Mouse (Mus musculus) heart, adult 18-20 months (tissue): ENCODE data around the gene Qsox2. TPM values are rescaled to one million over a fixed set of nuclear protein-coding genes. Genes with fewer than 3 reads are reported as not detected.

Source experiments
- DNase-seq, 2 experiments: peaks; one replicate each; pipeline ENCODE4 v3.0.0; 2021 to 2022; ENCODE audit warnings: mixed read lengths in 1 of 2
- total RNA-seq, 2 experiments: library from RNA; stranded (reverse); gene quantifications; 2 replicates each; pipeline ENCODE4 v1.2.3; 2021

The Qsox2 gene
- total RNA-seq, 2 experiments from 2014 or later, result 13.8 TPM

DNA sequence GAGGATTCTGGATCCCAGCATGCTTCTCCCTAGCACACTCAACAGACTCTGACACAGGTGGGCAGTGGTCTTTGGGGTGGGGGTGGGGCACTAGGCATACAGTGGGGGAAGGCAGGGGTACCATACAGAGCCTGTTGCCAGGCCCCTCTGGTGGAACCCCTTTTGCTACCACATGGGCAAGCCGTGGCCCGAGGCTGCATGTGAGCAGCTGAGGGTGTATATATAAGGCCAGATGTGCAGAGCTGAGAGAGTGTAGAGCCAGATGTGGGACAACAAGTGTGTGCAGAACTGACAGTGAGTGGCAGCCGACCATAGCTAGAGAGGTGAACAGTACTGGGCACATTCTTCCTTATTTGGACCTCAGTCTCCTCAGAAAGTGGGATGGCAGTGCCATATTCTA, 70.4 kb downstream of the Qsox2 start:
- no peak for DNase-seq

Other genes with a start within 250 kb of the Qsox2 start
- 10 to 100 TPM; 80.3 to 90.3 TPM for gene Ubac1, start 215.8 kb downstream of the Qsox2 start, total RNA-seq
- 10 to 100 TPM; 29.4 to 30.2 TPM for gene Nacc2, start 114.3 kb downstream of the Qsox2 start, total RNA-seq
- not detected for gene Lhx3, start 29.2 kb downstream of the Qsox2 start, total RNA-seq
- gene Ccdc187, start 57.0 kb upstream of the Qsox2 start, total RNA-seq, result under 1 TPM; 0.05 to 0.13 TPM
- 100 to 1,000 TPM; 175 to 238 TPM for gene Gpsm1, start 78.0 kb upstream of the Qsox2 start, total RNA-seq
- 10 to 100 TPM; 24.5 to 25.3 TPM for gene Dnlz, start 114.6 kb upstream of the Qsox2 start, total RNA-seq
- gene Card9, start 123.4 kb upstream of the Qsox2 start, total RNA-seq, result 1 to 10 TPM in 1 of 2 experiments, under 1 TPM in 1; 0.89 to 1.1 TPM
- gene Snapc4, start 143.1 kb upstream of the Qsox2 start, total RNA-seq, result 1 to 10 TPM; 5.8 to 5.9 TPM
- 10 to 100 TPM; 44.9 to 45.2 TPM for gene Entr1, start 151.8 kb upstream of the Qsox2 start, total RNA-seq
- 100 to 1,000 TPM; 152 to 153 TPM for gene Pmpca, start 151.8 kb upstream of the Qsox2 start, total RNA-seq
- 10 to 100 TPM; 15.6 to 16.3 TPM for gene Inpp5e, start 171.7 kb upstream of the Qsox2 start, total RNA-seq
- 10 to 100 TPM; 38.9 to 39.2 TPM for gene Sec16a, start 207.7 kb upstream of the Qsox2 start, total RNA-seq